Mouse (Mus musculus): ENCODE results near the gene Fzr1.

DNA sequence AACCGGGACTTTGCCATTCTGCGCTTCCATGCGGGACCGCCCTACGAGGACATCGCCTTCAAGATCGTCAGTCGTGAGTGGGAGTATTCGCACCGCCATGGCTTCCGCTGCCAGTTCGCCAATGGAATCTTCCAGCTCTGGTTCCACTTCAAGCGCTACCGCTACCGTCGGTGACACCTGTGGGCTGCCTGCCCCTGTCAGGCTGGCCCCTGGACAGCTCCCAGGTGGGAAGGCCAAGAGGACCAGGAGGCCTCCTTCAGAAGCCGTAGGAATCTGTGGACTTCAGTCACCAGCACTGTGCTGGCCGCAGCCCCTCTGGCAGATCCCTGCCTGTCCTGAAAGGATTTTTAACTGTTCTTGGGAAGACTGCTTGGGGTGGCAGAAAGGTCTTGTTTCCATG is 52.5 kb downstream of the Fzr1 start:
- TF ChIP-seq TAL1 (IDR thresholded peaks at IDR 0.05; ENCODE audit: low read length) (no peak), USF1 (IDR thresholded peaks at IDR 0.05; ENCODE audit: low read depth, low read length) (no peak), HCFC1 (IDR thresholded peaks at IDR 0.05; ENCODE audit: low read depth, low read length) (no peak), MAZ (IDR thresholded peaks at IDR 0.05; ENCODE audit: low read depth, low read length) (no peak), CTCF (IDR thresholded peaks at IDR 0.05 in 2 of 3, conservative IDR thresholded peaks at IDR 0.05 in 1 of 3; ENCODE audit: control insufficient read depth in 1 of 3, insufficient read depth in 1 of 3, low read depth in 2 of 3, low read length in 3 of 3, poor library complexity in 1 of 3, severe bottlenecking in 1 of 3) (no peak), EP300 (IDR thresholded peaks at IDR 0.05; ENCODE audit: low read depth in 1 of 2, low read length in 2 of 2) (no peak), MYC (IDR thresholded peaks at IDR 0.05; ENCODE audit: low read depth, low read length) (no peak)

Measured in MEL (cell line).